Mouse (Mus musculus) ES-E14 (cell line): Measurements from ENCODE around the gene Dusp12. TPM values are rescaled to one million over a fixed set of nuclear protein-coding genes. Genes with fewer than 3 reads are reported as not detected.

Source experiments
- DNase-seq: peaks from one replicate; pipeline ENCODE4 v3.0.0-alpha.2; 2013; ENCODE audit warnings: low read depth, low spot score
- H3K27ac ChIP-seq: 2 replicates; pipeline ENCODE4 v1.5.1; 2012; ENCODE audit warnings: low read depth, mild to moderate bottlenecking, low read length, moderate library complexity, mixed read lengths; ENCODE audit not compliant: poor library complexity, insufficient read depth, severe bottlenecking
- H3K36me3 ChIP-seq: 2 replicates; pipeline ENCODE4 v1.6.1; 2012; ENCODE audit warnings: mild to moderate bottlenecking, low read length, moderate library complexity, mixed read lengths; ENCODE audit not compliant: control insufficient read depth, poor library complexity, insufficient read depth, severe bottlenecking
- H3K4me1 ChIP-seq, 2 experiments: fragments of 150-350 bp in 1 of 2; sonication (generic) in 1 of 2; 2 replicates each; pipeline ENCODE4 v1.6.1; 2012; ENCODE audit warnings: low read length in 2 of 2, mild to moderate bottlenecking in 1 of 2, mixed read lengths in 1 of 2; ENCODE audit not compliant: control insufficient read depth in 2 of 2, insufficient read depth in 2 of 2, poor library complexity in 1 of 2
- H3K4me3 ChIP-seq, 2 experiments: fragments of 150-350 bp in 1 of 2; sonication (generic) in 1 of 2; 2 replicates each; pipeline ENCODE4 v1.5.1; 2012; ENCODE audit warnings: low read length in 2 of 2, low read depth in 1 of 2, mild to moderate bottlenecking in 1 of 2, mixed read lengths in 1 of 2; ENCODE audit not compliant: insufficient read depth in 1 of 2, poor library complexity in 1 of 2, severe bottlenecking in 1 of 2
- H3K9ac ChIP-seq: 2 replicates; pipeline ENCODE4 v1.6.1; 2012; ENCODE audit warnings: low read depth, mild to moderate bottlenecking, low read length, mixed read lengths; ENCODE audit not compliant: poor library complexity, insufficient read depth, severe bottlenecking
- H3K9me3 ChIP-seq: fragments of 150-350 bp; sonication (generic); 2 replicates; pipeline ENCODE4 v1.6.1; 2012; ENCODE audit warnings: low read depth, mild to moderate bottlenecking, low read length; ENCODE audit not compliant: control insufficient read depth, insufficient read depth
- CHD2 ChIP-seq: IDR thresholded peaks from 2 replicates; pipeline ENCODE4 v1.6.1; 2014; ENCODE audit warnings: mild to moderate bottlenecking, low read depth, low read length, inconsistent platforms
- HCFC1 ChIP-seq: IDR thresholded peaks from 2 replicates; pipeline ENCODE4 v1.6.1; 2012; ENCODE audit warnings: low read length, inconsistent platforms, borderline replicate concordance; ENCODE audit not compliant: insufficient read depth
- MAFK ChIP-seq: IDR thresholded peaks from 2 replicates; pipeline ENCODE4 v1.6.1; 2014; ENCODE audit warnings: mild to moderate bottlenecking, low read depth, low read length, inconsistent platforms; ENCODE audit not compliant: insufficient read depth
- ZC3H11A ChIP-seq: IDR thresholded peaks from 2 replicates; pipeline ENCODE4 v1.6.1; 2012; ENCODE audit warnings: low read depth, mild to moderate bottlenecking, inconsistent platforms, low read length, borderline replicate concordance
- ZNF384 ChIP-seq: IDR thresholded peaks from 2 replicates; pipeline ENCODE4 v1.6.1; 2012; ENCODE audit warnings: low read depth, low read length, inconsistent platforms
- in situ Hi-C, 2 experiments: fragments of 600-800 bp; cut with MboI; formaldehyde crosslinking; loops; one replicate each; pipeline ENCODE4 v1.15.1; 2025; ENCODE audit warnings: low sequenced_read_pairs in 2 of 2, inconsistent platforms in 1 of 2; ENCODE audit not compliant: unreplicated experiment in 2 of 2
- total RNA-seq: library from RNA; depleted of rRNA; stranded (reverse); fragments of 300-350 nt; gene quantifications from 2 replicates; pipeline ENCODE4 v1.2.3, GENCODE M21; 2012

Dusp12 gene
- total RNA-seq, 1 experiment = 47.6 TPM

DNA sequence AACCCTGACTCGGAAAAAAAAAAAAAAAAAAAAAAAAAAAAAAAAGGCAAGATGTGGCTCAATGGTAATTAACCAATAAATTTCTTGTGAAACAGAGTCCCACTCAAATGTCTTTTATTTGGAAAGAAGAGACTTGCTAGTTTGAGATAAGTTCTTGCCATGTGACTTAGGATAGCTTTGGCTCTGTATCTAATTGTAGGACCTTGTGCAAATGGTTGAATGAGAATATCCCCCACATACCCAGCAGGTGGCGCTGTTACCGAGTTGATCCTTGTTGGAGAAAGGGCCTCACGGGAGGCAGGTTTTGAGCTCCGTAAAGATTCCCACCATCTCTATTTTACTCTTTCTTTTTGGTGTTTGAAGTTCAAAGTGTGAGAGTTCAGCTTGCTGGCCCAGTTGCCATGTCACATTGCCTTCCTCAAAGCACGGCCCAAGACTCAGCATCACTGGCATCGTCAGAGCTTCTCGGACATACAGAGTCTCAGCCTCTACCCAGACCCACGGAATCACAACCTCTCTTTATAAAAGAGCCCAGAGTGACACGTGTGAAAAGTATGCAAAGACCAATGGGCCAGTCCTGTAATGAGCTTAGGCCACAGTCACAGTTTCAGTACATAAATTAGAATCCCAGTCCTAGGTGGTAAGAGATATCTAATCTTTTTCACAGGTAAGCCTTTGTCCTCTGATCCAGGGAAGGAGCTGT, 16.3 kb upstream of the Dusp12 start:
- Histone ChIP-seq H3K9ac (peak overlapping the region; percentile 4; the same call in 1 of the 2 replicates), H3K36me3 (no peaks in the 10 kb centered on the region), H3K4me3 (no peak overlapping the region), H3K27ac (no peak overlapping the region), H3K9me3 (no peaks in the 10 kb centered on the region), H3K4me1 (peaks cover 0 to 7% of the 10 kb centered on the region in 2 experiments; a peak in 1 of 4 replicates)
- TF ChIP-seq MAFK = no peak
- TF ChIP-seq HCFC1 = no peak
- peak; percentile 64; the same call in 1 of the 2 replicates for TF ChIP-seq ZC3H11A
- DNase-seq = peak; percentile 89
- in situ Hi-C loops = no loop called here

DNA sequence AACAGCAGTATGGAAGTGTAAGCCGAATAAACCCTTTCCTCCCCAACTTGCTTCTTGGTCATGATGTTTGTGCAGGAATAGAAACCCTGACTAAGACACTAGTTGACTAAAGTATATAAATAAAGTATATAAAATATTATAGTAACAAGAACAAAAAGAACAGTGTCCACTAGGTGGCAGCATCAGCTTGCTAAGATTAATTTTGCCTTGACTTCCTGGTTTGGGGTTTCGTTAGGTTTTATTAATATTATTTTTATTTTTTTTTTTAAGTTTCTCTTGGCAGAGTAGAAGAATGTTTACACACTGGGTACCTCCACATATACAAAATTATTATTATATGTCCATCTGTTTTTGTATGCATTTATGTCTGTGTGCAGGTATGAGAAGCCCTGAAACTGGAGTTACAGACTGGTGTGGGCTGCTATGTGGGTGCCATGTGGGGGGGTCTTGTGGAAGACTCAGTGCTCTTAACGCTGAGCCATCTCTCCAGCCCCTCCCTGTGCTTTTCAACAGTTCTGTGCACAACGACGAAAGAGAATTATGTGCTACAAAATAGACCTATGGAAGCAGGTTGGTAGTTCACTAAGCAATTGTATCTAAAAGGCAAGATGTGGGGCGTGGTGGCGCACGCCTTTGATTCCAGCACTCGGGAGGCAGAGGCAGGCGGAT, 15.6 kb upstream of the Dusp12 start:
- in situ Hi-C loops = no loop called here
- H3K9me3 ChIP-seq = no peaks in the 10 kb centered on the region
- H3K36me3 ChIP-seq = no peaks in the 10 kb centered on the region
- peaks cover 0 to 8% of the 10 kb centered on the region in 2 experiments; a peak in 2 of 4 replicates for H3K4me1 ChIP-seq
- H3K9ac ChIP-seq = no peak overlapping the region
- H3K4me3 ChIP-seq = no peak overlapping the region
- H3K27ac ChIP-seq = no peak overlapping the region
- no peak for TF ChIP-seq ZNF384
- TF ChIP-seq MAFK = no peak
- no peak for TF ChIP-seq CHD2
- no peak for TF ChIP-seq ZC3H11A
- no peak for TF ChIP-seq HCFC1
- DNase-seq = no peak

GRCm38 (mm10) chr1:170898413-170899075, 13.2 kb upstream of the Dusp12 start:
- Histone ChIP-seq H3K27ac (no peak overlapping the region), H3K36me3 (no peaks in the 10 kb centered on the region), H3K9ac (no peak overlapping the region), H3K4me3 (no peak overlapping the region), H3K4me1 (peaks cover 0 to 11% of the 10 kb centered on the region in 2 experiments; a peak in 2 of 4 replicates), H3K9me3 (no peaks in the 10 kb centered on the region)
- no peak for TF ChIP-seq ZNF384
- TF ChIP-seq CHD2 = no peak
- no peak for TF ChIP-seq MAFK
- TF ChIP-seq HCFC1 = no peak
- TF ChIP-seq ZC3H11A = no peak
- DNase-seq = no peak
- in situ Hi-C loops = loop anchor here (5.0 to 25.0 kb wide), 3 partner anchors 89 to 339 kb away; partner anchors contain the start of genes Apoa2 (in 1 of the 2), Fcer1g (in 1 of the 2) and Fcgr2b (in 1 of the 2)

DNA sequence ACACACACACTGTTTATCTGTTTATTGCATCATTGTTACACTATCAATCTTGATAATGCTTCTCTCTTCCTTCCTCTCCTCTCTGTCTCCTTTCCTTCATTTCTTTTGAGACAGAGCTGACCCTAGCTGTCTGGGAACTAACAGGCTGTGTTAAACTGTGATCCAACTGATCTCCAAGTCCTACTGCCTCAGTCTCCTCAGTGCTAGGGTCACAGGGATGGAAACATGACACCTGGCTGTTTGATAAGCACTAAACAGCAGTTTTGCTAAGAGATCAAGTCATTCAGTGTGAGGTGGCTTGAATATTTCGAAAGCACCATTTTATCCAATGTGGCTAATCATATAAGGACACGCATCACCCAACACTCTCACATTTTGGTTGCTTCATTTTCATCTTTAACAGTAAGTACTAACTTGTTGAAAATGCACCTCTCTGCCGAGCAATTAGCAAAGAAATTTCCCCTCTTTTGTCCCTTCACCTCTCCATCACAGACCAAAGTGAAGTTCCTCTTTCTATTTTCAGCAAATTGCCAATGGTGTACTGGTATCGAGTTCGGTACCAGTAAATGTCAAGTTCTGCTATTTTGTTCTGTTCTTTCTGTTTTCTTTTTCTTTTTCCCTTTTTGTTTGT, 11.4 kb upstream of the Dusp12 start:
- H3K9ac ChIP-seq = no peak overlapping the region
- H3K27ac ChIP-seq = no peak overlapping the region
- H3K4me1 ChIP-seq = peaks cover 0 to 13% of the 10 kb centered on the region in 2 experiments; a peak in 2 of 4 replicates
- no peaks in the 10 kb centered on the region for H3K9me3 ChIP-seq
- in situ Hi-C loops = loop anchor here (5.0 to 25.0 kb wide), 3 partner anchors 91 to 341 kb away; partner anchors contain the start of genes Apoa2 (in 1 of the 2), Fcer1g (in 1 of the 2) and Fcgr2b (in 1 of the 2)
- TF ChIP-seq HCFC1 (no peak), ZNF384 (no peak), ZC3H11A (no peak), MAFK (no peak), CHD2 (no peak)
- no peak overlapping the region for H3K4me3 ChIP-seq
- no peak for DNase-seq
- no peaks in the 10 kb centered on the region for H3K36me3 ChIP-seq
